Mouse (Mus musculus) adrenal gland, postnatal 10 days (tissue): Measurements from ENCODE around the gene Gm3776. TPM values are rescaled to one million over a fixed set of nuclear protein-coding genes. Genes with fewer than 3 reads are reported as not detected.
"Not testable (repeated sequence)": the region's sequence is repeated elsewhere in the genome, so short reads cannot be mapped to it uniquely, and the experiment has no call there.

Experiments used
- DNase-seq: peaks from one replicate; pipeline ENCODE4 v3.0.0; 2021; ENCODE audit warnings: mixed read lengths
- total RNA-seq, 2 experiments: library from RNA; stranded (reverse); gene quantifications; 2 replicates each; pipeline ENCODE4 v1.2.3; 2021

Gm3776 gene
- total RNA-seq, 2 experiments from 2014 or later: not detected

DNA sequence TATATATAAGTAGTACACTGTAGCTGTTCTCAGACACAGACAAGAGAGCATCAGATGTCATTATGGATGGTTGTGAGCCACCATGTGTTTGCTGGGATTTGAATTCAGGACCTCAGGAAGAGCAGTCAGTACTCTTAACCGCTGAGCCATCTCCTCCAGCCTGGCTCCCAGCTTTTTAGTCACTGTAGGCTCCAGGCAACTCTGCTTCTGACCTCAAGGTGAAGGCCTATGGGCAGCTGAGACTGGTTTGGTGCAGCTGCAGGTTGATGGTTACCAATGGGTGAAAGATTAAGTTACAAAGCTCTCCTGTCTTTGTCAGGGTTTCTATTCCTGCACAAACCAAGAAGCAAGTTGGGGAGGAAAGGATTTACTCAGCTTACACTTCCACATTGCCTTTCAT is 36.8 kb downstream of the Gm3776 start:
- DNase-seq: not testable (repeated sequence)

DNA sequence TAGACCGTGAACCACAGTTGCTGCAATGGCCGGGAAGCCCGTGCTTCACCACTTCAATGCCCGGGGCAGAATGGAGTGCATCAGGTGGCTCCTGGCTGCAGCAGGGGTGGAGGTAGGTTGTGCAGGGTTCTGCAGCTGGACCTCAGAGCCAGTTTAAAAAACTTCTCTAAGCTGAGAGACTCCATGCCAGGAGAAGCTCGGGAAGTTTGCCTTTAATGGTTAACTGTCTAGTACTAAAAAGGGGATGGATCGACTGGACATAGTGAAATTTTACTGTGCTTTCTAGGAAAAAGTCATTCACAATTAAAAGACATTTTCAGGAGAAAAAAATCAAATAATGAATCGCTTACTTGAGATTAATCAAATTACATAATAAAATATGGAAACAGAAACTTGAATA is 37.9 kb downstream of the Gm3776 start:
- not testable (repeated sequence) for DNase-seq

DNA sequence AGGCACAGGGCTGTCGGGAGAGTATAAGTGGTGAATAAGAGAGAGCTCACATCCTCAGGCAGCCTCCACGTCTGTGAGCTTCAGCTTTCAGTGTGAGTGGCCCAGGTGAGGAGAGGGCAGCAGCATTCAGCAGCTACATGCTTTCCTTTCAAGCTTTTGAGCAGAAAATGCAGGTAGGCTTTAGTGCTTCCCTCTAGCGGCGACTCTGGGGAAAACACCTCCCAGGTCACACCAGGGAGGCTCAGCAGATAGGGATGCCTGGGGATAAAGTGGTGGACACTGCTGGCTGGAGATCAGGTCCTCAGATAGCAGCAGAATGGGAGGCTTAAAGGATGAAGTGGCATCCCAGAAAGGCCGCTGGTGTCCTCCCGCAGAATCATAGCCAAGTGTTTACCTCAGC is 39.2 kb downstream of the Gm3776 start:
- peak; percentile 58 for DNase-seq

DNA sequence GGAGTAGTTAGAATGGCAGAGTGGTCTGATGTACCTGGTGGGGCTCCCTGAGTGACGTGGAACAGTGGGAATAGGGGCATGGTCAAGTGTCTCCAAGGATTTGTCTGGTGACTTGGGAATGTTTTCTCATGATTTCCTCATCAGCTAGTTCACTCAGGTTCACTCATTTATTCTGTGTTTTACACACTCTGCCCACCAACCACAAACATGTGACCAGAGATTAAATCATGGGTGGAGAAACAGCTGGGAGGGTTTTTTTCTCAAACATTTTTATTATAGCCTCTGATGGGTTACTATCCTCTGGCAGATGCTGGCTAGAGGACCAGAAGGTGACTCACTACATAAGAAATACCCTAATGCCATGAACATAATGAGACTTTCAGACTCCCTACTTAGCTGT is 41.3 kb downstream of the Gm3776 start:
- DNase-seq: no peak

DNA sequence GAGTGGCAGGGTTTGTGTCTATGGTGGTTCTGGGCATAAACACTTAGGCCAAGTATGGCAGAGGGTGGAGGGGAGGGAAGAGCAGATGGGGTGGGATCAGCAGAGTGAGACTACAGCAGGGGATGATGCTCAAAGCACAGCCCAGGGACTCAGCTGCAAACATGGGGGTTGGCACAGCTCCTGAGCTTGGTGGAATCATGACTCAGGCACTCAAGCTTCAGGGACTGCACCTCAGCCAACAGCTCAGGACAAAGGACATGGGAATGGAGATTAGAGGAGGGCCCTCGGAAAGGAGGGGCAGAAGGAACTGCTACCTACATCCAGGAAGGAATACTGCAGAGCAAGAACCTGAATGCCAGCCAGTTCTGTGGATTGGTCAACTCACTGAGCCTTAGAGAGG is 42.2 kb downstream of the Gm3776 start:
- DNase-seq: not testable (repeated sequence)

DNA sequence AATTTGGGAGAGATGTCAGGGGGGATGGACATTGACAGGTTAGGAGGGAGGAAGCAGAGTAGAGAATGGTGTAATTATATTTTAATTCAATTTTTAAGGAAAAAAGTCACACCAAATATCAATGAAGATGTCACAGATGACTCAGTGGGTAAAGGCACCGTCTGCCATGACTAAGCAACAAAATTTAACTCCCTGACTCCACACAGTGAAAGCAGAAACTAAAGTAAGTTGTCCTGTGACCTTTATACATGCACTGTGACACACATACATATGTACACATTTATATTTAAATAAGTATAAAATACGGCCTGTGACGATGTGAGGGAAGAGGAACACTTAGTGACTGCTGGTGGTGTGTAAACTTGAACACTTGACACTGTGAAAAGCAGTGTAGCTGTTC is 51.2 kb downstream of the Gm3776 start:
- DNase-seq: not testable (repeated sequence)

DNA sequence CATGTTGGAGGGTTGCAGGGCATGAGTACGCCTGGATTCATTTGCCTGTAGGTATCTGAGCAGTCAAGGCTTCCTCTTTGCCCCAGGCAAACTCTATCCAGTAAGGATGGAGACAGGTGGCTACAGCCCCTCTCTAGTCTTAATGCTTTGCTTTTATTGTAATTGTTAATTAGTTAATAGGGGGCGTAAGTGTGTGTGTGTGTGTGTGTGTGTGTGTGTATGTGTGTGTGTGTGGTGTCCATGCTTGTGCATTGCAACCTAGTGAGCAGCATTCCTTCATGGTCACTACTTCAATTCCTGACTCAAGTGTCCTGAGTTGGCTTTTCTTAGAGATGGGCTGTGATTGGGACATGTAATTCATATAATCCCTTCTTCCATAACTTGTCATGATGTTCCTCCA is 57.8 kb downstream of the Gm3776 start, which contains the start of gene Omt2a:
Omt2a (minus strand) TSS at position 101 of the 400 bp plus-strand sequence.
- DNase-seq: no peak

Other genes with a start within 250 kb of the Gm3776 start
- gene Gcm1, start 205.2 kb upstream of the Gm3776 start, total RNA-seq: not detected
- gene Fbxo9, start 148.1 kb upstream of the Gm3776 start, total RNA-seq: 10 to 100 TPM; 63.0 to 85.4 TPM
- gene Ick, start 147.9 kb upstream of the Gm3776 start, total RNA-seq: 10 to 100 TPM; 19.0 to 25.4 TPM
- gene Gsta4, start 74.4 kb upstream of the Gm3776 start, total RNA-seq: 10 to 100 TPM; 65.6 to 72.7 TPM
- 1 to 10 TPM in 1 of 2 experiments, under 1 TPM in 1; 0.82 to 1.3 TPM for gene Gsta1, start 26.5 kb upstream of the Gm3776 start, total RNA-seq
- not detected for gene Gm10639, start 32.8 kb downstream of the Gm3776 start, total RNA-seq
- gene Omt2a, start 57.7 kb downstream of the Gm3776 start, total RNA-seq: not detected
- not detected for gene Omt2b, start 70.5 kb downstream of the Gm3776 start, total RNA-seq
- gene Gsta2, start 98.7 kb downstream of the Gm3776 start, total RNA-seq: 1 to 10 TPM; 1.8 to 7.9 TPM
- gene Dppa5a, start 111.0 kb downstream of the Gm3776 start, total RNA-seq: under 1 TPM in 1 of 2 experiments, not detected in 1; 0.51 TPM
- under 1 TPM in 1 of 2 experiments, not detected in 1; 0.18 TPM for gene Ooep, start 121.6 kb downstream of the Gm3776 start, total RNA-seq
- gene Ddx43, start 138.6 kb downstream of the Gm3776 start, total RNA-seq: not detected
- gene Cgas, start 186.1 kb downstream of the Gm3776 start, total RNA-seq: 1 to 10 TPM; 1.3 to 1.8 TPM
- 10 to 100 TPM; 23.6 to 29.8 TPM for gene Mto1, start 191.1 kb downstream of the Gm3776 start, total RNA-seq
- gene Gm17324, start 191.7 kb downstream of the Gm3776 start, total RNA-seq: under 1 TPM in 1 of 2 experiments, not detected in 1; 0.60 TPM
- 1,000 to 10,000 TPM; 6,172 to 6,732 TPM for gene Eef1a1, start 232.0 kb downstream of the Gm3776 start, total RNA-seq